Mouse (Mus musculus): ENCODE results near the gene 4930595M18Rik. TPM values are rescaled to one million over a fixed set of nuclear protein-coding genes. Genes with fewer than 3 reads are reported as not detected.

The 4930595M18Rik gene
- not detected in 2 replicates for polyA plus RNA-seq (2016; fragmentation: Nextera tagmentation; extraction: Ambion mirVana)

DNA sequence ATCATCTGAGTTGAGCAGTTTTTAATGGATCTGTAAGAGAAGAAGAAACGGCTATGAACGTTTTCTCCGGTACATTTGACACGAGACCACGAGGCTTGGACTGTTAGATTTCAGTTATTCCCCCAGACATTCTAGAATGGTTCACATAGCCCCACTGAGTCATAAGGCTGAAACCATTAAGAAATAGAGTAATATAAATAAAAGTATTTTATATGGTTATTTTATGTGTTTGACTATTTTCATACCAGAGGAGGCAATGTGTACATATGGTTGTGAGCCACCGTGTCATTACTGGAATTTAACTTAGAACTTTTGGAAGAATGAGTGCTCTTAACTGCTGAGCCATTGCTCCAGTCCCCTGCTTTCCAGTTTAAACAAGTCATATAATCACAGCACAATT is at the start of gene 4930595M18Rik:
4930595M18Rik (minus strand) TSS at position 101 of the 400 bp plus-strand sequence.
- no peak for DNase-seq (ENCODE audit: low spot score)
- Histone ChIP-seq H3K4me3 (no peak within 1 kb of the TSS), H3K27ac (no peak within 1 kb of the TSS), H3K27me3 (ENCODE audit: low read depth, poor library complexity, severe bottlenecking) (no peaks in the 10 kb centered on the region), H3K9me3 (replicated peaks) (no peaks in the 10 kb centered on the region), H3K36me3 (no peaks in the 10 kb centered on the region), H3K4me1 (no peaks in the 10 kb centered on the region)
- WGBS, result 97% methylated on average over 6 of the region's 6 CpGs

DNA sequence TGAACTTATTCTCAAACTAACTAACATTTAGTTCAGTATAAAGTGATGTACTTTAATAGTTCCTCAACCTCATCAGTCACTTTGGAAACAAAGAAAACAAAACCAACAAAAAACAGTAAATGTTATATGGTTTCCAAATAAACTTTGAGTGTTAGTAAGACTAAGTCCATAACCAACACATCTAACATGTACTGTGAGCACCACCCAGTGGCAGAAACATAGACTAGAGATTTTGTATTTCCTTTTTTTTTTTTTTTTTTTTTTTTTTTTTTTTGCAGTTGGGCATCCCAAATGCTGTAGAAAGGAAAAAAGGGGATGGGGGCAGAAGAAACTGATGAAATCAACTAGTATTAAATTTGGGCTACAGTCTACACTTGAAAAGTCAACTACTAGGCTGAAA is 14.6 kb upstream of the 4930595M18Rik start:
- DNase-seq (ENCODE audit: low spot score), result no peak
- Histone ChIP-seq H3K9me3 (replicated peaks) (no peaks in the 10 kb centered on the region), H3K4me3 (no peak overlapping the region), H3K4me1 (no peaks in the 10 kb centered on the region), H3K36me3 (no peaks in the 10 kb centered on the region), H3K27ac (no peak overlapping the region), H3K27me3 (ENCODE audit: low read depth, poor library complexity, severe bottlenecking) (no peaks in the 10 kb centered on the region)
